Mouse (Mus musculus): Measurements from ENCODE around the gene Defa26. TPM values are rescaled to one million over a fixed set of nuclear protein-coding genes. Genes with fewer than 3 reads are reported as not detected.
"Not testable (repeated sequence)": the region's sequence is repeated elsewhere in the genome, so short reads cannot be mapped to it uniquely, and the experiment has no call there.

Defa26 gene
- not detected in 2 replicates for polyA plus RNA-seq (2014; fragmentation: Nextera tagmentation; extraction: Ambion mirVana)

- no CpG with 5 or more reads among the region's 1 CpGs for WGBS
These were observed at the start of gene Defa26 for GRCm38 (mm10) chr8:21617883-21618282. Gene Defa26 (plus strand): TSS chr8:21618183.

GRCm38 (mm10) chr8:21582706-21583105 is 35.3 kb upstream of the Defa26 start, which contains the start of gene Defa28:
Gene Defa28 (plus strand): TSS chr8:21583006.
- WGBS: no CpG with 5 or more reads among the region's 1 CpGs

More at GRCm38 (mm10) chr8:21617883-21618282, at the start of gene Defa26:
- not testable (repeated sequence) for DNase-seq (ENCODE audit: low spot score); H3K4me1 ChIP-seq (replicated peaks; ENCODE audit: control insufficient read depth, insufficient read depth, low read length); ATAC-seq (ENCODE audit: low FRiP score); H3K9ac ChIP-seq; H3K9me3 ChIP-seq (ENCODE audit: control insufficient read depth, low read length); H3K4me2 ChIP-seq (replicated peaks); H3K27me3 ChIP-seq (ENCODE audit: control insufficient read depth, insufficient read depth, low read length); H3K36me3 ChIP-seq (replicated peaks; ENCODE audit: control insufficient read depth, insufficient read depth); H3K27ac ChIP-seq; H3K4me3 ChIP-seq (replicated peaks; ENCODE audit: low read length)

GRCm38 (mm10) chr8:21594408-21594807 is 23.6 kb upstream of the Defa26 start, which contains the start of gene Gm7861:
Gene Gm7861 (minus strand): TSS chr8:21594508.
- no CpG with 5 or more reads among the region's 1 CpGs for WGBS

More at GRCm38 (mm10) chr8:21582706-21583105, 35.3 kb upstream of the Defa26 start, which contains the start of gene Defa28:
- H3K9me3 ChIP-seq (ENCODE audit: control insufficient read depth, low read length); ATAC-seq (ENCODE audit: low FRiP score); H3K36me3 ChIP-seq (replicated peaks; ENCODE audit: control insufficient read depth, insufficient read depth); H3K27me3 ChIP-seq (ENCODE audit: control insufficient read depth, insufficient read depth, low read length); H3K4me1 ChIP-seq (replicated peaks; ENCODE audit: control insufficient read depth, insufficient read depth, low read length); H3K4me2 ChIP-seq (replicated peaks); H3K9ac ChIP-seq; H3K4me3 ChIP-seq (replicated peaks; ENCODE audit: low read length); DNase-seq (ENCODE audit: low spot score); H3K27ac ChIP-seq: not testable (repeated sequence)

GRCm38 (mm10) chr8:21655480-21655879 is 37.5 kb downstream of the Defa26 start, which contains the start of gene Defa17:
Gene Defa17 (plus strand): TSS chr8:21655780.
- no CpG with 5 or more reads among the region's 2 CpGs for WGBS
- not testable (repeated sequence) for H3K27me3 ChIP-seq (ENCODE audit: control insufficient read depth, insufficient read depth, low read length); H3K27ac ChIP-seq; DNase-seq (ENCODE audit: low spot score); H3K9me3 ChIP-seq (ENCODE audit: control insufficient read depth, low read length); H3K4me2 ChIP-seq (replicated peaks); H3K4me1 ChIP-seq (replicated peaks; ENCODE audit: control insufficient read depth, insufficient read depth, low read length); H3K9ac ChIP-seq; ATAC-seq (ENCODE audit: low FRiP score); H3K4me3 ChIP-seq (replicated peaks; ENCODE audit: low read length); H3K36me3 ChIP-seq (replicated peaks; ENCODE audit: control insufficient read depth, insufficient read depth)

More at GRCm38 (mm10) chr8:21594408-21594807, 23.6 kb upstream of the Defa26 start, which contains the start of gene Gm7861:
- DNase-seq (ENCODE audit: low spot score); H3K4me1 ChIP-seq (replicated peaks; ENCODE audit: control insufficient read depth, insufficient read depth, low read length); H3K27me3 ChIP-seq (ENCODE audit: control insufficient read depth, insufficient read depth, low read length); H3K4me2 ChIP-seq (replicated peaks); ATAC-seq (ENCODE audit: low FRiP score); H3K36me3 ChIP-seq (replicated peaks; ENCODE audit: control insufficient read depth, insufficient read depth); H3K4me3 ChIP-seq (replicated peaks; ENCODE audit: low read length); H3K9me3 ChIP-seq (ENCODE audit: control insufficient read depth, low read length); H3K9ac ChIP-seq; H3K27ac ChIP-seq: not testable (repeated sequence)

- ATAC-seq (ENCODE audit: low FRiP score); H3K27me3 ChIP-seq (ENCODE audit: control insufficient read depth, insufficient read depth, low read length); H3K4me3 ChIP-seq (replicated peaks; ENCODE audit: low read length); H3K27ac ChIP-seq; H3K9me3 ChIP-seq (ENCODE audit: control insufficient read depth, low read length); H3K36me3 ChIP-seq (replicated peaks; ENCODE audit: control insufficient read depth, insufficient read depth); H3K4me2 ChIP-seq (replicated peaks); DNase-seq (ENCODE audit: low spot score); H3K4me1 ChIP-seq (replicated peaks; ENCODE audit: control insufficient read depth, insufficient read depth, low read length); H3K9ac ChIP-seq: not testable (repeated sequence)
- WGBS: 88% methylated on average over 1 of the region's 1 CpGs
These were observed 47.5 kb downstream of the Defa26 start, which contains the start of gene Defa34 for GRCm38 (mm10) chr8:21665497-21665896. Gene Defa34 (plus strand): TSS chr8:21665797.

Other genes with a start within 250 kb of the Defa26 start
- not detected in 2 replicates for gene Defa2, start 239.7 kb upstream of the Defa26 start, polyA plus RNA-seq (2014; fragmentation: Nextera tagmentation; extraction: Ambion mirVana)
- gene Defa33, start 226.4 kb upstream of the Defa26 start, polyA plus RNA-seq (2014; fragmentation: Nextera tagmentation; extraction: Ambion mirVana): not detected in 2 replicates
- not detected in 2 replicates for gene Defa36, start 190.8 kb upstream of the Defa26 start, polyA plus RNA-seq (2014; fragmentation: Nextera tagmentation; extraction: Ambion mirVana)
- not detected in 2 replicates for gene Gm7849, start 161.6 kb upstream of the Defa26 start, polyA plus RNA-seq (2014; fragmentation: Nextera tagmentation; extraction: Ambion mirVana)
- not detected in 2 replicates for gene Defa20, start 108.9 kb upstream of the Defa26 start, polyA plus RNA-seq (2014; fragmentation: Nextera tagmentation; extraction: Ambion mirVana)
- not detected in 2 replicates for gene Defa32, start 89.2 kb upstream of the Defa26 start, polyA plus RNA-seq (2014; fragmentation: Nextera tagmentation; extraction: Ambion mirVana)
- gene Defa37, start 52.8 kb upstream of the Defa26 start, polyA plus RNA-seq (2014; fragmentation: Nextera tagmentation; extraction: Ambion mirVana): not detected in 2 replicates
- gene Defa28, start 35.2 kb upstream of the Defa26 start, polyA plus RNA-seq (2014; fragmentation: Nextera tagmentation; extraction: Ambion mirVana): not detected in 2 replicates
- not detected in 2 replicates for gene Gm7861, start 23.7 kb upstream of the Defa26 start, polyA plus RNA-seq (2014; fragmentation: Nextera tagmentation; extraction: Ambion mirVana)
- gene Defa17, start 37.6 kb downstream of the Defa26 start, polyA plus RNA-seq (2014; fragmentation: Nextera tagmentation; extraction: Ambion mirVana): not detected in 2 replicates
- not detected in 2 replicates for gene Defa34, start 47.6 kb downstream of the Defa26 start, polyA plus RNA-seq (2014; fragmentation: Nextera tagmentation; extraction: Ambion mirVana)
- gene AY761184, start 85.5 kb downstream of the Defa26 start, polyA plus RNA-seq (2014; fragmentation: Nextera tagmentation; extraction: Ambion mirVana): not detected in 2 replicates
- not detected in 2 replicates for gene Defa24, start 116.3 kb downstream of the Defa26 start, polyA plus RNA-seq (2014; fragmentation: Nextera tagmentation; extraction: Ambion mirVana)
- not detected in 2 replicates for gene Defb50, start 205.4 kb downstream of the Defa26 start, polyA plus RNA-seq (2014; fragmentation: Nextera tagmentation; extraction: Ambion mirVana)
- 0.86 TPM in 1 of 2 replicates, not detected in the other for gene Defb2, start 221.7 kb downstream of the Defa26 start, polyA plus RNA-seq (2014; fragmentation: Nextera tagmentation; extraction: Ambion mirVana)
- 1.6 and 1.8 TPM in 2 replicates for gene Defb10, start 240.7 kb downstream of the Defa26 start, polyA plus RNA-seq (2014; fragmentation: Nextera tagmentation; extraction: Ambion mirVana)

Measured in hindbrain, embryonic 14.5 days (tissue).